Mouse (Mus musculus): ENCODE results near the gene Trim60.

Gene Trim60

DNA sequence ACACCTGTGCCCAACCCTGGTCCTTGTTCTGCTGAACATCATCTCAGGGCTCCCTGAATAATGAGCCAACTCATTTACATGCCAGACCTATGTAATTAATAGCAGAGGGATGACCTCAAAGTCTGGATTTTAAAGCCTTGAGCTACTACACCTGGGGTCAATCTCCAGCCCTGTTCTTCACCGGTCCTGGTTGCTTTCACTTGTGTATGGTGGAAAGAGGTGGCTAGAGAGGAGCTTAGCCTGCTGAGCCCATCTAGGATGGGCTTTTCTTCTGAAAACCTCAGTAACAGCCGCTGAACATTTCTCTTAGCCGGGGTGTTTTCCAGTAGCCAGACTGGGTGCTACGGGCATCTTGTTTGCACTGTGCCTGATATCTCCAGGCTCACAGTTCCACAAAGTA lies 30.7 kb downstream of the Trim60 start, which contains the start of gene Trim75:
TSS of gene Trim75 (minus strand) at position 101 of the 400 bp plus-strand sequence.
- DNase-seq (ENCODE audit: low read depth), result no peak

DNA sequence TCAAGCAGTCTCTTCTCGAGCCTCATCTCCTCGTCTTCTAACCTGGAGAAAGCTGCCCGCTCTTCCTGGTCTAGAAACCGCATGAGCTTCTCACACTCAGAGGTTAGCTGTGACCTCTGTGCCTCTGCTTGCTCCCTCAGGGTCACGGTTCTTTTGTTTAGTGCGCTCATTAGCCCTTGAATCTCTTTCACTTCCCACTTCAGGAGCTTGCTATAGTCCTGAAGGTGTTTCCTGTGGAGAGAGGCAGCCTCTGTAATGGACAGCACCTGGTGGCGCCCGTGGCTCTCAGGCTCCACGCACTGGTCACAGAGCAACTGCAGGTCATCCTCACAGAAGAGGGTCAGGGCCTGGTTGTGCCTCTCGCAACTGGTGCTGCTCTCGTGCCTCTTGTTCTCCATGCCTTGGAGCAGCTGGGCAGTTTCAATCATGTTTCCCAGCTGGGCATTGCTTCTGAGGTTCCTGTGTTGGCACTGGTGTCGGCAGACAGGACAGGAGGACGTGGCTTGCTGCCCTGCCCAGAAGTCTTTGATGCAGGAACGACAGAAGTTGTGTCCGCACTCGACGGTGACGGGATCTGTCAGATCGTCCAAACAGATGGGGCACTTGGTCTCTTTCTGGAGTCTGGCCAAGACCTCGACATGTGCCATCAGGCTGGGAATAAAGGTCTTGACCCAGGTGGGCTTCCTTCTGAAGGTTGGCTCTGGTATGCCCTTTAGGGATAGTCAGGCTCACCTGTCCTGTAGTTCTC lies 35.1 kb downstream of the Trim60 start:
- DNase-seq (ENCODE audit: low read depth), result no peak

DNA sequence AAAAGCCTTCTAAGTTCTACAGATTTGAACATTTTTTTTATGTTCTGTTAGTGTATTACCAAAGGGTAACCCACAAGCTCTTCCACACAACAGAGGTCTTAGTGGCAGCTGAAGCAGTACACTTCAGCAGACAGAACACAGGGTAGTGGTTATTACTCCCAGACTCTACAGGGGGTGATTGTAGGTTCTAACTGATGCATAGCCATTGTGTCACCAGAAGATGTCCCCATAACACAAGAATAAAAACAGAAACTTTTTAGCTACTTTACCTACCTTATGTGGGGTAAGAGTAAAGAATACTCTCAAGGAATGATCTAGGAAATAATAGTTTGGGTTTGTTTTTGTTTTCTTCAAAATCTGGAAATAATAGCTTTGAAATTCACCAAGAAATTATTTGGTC lies 55.5 kb downstream of the Trim60 start:
- no peak for DNase-seq (ENCODE audit: low read depth)

DNA sequence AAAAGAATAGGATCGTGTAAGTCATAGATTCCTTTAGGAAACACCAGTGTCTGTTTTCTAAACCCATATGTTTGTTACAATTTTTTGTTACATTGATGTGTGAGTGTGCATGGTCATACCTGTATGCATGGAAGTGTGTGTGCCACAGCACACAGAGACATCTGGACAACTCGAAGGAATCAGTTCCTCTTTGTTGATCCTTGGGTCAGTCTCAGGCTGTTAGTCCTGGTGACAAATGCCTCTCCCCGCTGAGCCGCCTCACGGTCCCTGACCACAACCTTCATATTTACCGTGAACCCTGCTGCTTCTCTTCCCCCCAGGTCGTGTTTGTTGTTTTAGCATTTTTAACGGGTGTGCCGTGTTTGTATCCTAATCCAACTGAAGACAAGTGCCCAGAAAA lies 59.4 kb downstream of the Trim60 start:
- DNase-seq (ENCODE audit: low read depth), result no peak

DNA sequence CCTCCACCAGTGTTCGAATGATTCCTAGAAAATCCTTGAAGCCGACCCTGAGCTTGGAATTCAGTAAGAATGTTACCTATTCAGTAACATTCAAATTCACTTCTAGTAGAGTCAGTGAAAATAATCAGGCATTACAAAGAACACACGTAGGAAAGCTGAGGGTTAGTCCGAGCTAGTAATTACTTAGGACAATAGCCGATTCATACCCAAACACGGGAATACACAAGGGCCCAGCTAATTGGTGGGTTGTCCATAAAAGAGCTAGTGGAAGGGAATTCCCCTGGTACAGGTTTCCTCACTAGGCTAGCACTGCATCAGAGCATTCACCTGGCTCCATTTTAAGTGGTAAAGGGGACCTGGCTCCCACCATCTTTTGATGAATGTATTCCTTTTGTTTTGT lies 66.3 kb downstream of the Trim60 start:
- no peak for DNase-seq (ENCODE audit: low read depth)

All from c-Kit-positive CD71-positive TER-119-negative erythroid progenitor cells, embryonic 14.5 days (primary cell).